Mouse (Mus musculus) layer of hippocampus, adult 9-11 months (tissue): ENCODE results near the gene Dhx29.

Experiments used
- DNase-seq: peaks from one replicate; pipeline ENCODE4 v3.0.0; 2022

The Dhx29 gene

DNA sequence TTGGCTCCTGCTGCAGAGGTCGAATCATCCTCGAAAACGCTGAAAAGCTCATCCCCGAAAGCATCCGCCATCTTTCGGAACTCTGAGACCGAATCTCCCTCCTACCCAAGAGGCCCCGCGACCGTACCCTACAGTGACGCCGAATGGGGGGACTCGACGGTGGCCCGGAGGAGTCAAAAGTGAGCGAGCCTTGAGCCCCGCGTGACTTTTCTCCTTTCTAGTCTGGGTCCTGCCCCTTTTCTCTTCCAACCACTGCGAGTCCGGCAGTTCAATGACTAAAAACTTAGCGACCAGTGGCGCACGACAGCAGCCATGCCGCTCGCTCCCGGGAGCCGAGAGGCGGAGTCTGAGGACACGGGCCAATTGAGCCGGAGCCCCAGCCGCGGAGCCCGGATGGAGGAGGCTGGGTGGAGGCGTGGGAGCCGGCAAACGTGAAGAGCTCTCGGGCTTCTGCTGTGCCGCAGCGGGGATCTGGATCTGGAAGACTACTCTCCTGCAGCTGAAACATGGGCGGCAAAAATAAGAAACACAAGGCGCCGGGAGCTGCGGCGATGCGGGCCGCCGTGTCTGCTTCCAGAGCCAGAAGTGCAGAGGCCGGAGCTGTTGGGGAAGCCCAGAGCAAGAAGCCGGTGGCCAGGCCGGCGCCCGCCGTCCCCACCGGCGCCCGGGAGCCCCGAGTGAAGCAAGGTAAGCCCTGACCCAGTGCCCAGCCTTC, at the start of gene Dhx29, which contains the start of gene Mtrex:
Gene Dhx29 (plus strand): TSS at position 168 of the 715 bp plus-strand sequence.
Gene Mtrex (minus strand): TSS at position 112 of the 715 bp plus-strand sequence.
- DNase-seq = peak; percentile 98

GRCm38 (mm10) chr13:112887234-112887633, 40.0 kb upstream of the Dhx29 start:
- no peak for DNase-seq

DNA sequence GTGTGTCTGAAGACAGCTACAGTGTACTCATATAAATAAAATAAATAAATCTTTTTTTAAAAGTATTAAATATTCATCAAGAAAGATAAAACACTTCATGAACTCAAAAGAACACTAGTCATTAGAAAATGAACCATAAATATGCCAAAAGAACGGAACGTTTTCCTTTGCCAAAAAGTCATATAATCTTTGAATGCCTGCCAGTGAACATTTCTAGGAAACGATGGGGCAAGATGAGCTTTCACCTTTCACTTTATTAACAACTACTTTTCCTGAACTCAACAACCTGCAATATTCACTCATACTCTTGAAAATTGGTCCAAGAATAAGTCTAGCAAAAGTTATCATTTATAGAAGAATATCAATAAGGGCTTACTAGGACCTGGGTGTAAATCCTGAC, 25.1 kb upstream of the Dhx29 start:
- DNase-seq = no peak

GRCm38 (mm10) chr13:112909663-112910062, 17.6 kb upstream of the Dhx29 start:
- peak; percentile 16 for DNase-seq

- DNase-seq = no peak
These were observed 16.8 kb upstream of the Dhx29 start for GRCm38 (mm10) chr13:112910434-112910833.

GRCm38 (mm10) chr13:112919141-112919865, 8.0 kb upstream of the Dhx29 start:
- no peak for DNase-seq

DNA sequence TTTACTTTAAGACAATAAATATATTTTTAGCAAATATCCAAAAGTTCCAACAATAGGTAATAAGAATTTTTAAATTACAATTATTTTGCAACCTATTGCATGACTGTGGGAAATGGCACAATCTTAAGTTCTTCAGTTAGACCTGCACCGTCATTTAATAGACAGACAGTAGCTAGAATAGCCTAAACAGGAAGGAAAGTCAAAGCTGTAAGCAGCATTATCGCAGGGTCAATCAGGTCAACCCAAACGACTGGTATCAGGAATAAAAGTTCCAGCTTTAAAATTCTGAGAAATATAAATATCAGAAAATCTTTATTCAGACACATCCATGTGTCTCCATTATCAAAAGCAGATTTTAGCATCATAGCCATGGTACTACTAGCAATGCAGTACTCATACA, 6.3 kb upstream of the Dhx29 start:
- no peak for DNase-seq

DNA sequence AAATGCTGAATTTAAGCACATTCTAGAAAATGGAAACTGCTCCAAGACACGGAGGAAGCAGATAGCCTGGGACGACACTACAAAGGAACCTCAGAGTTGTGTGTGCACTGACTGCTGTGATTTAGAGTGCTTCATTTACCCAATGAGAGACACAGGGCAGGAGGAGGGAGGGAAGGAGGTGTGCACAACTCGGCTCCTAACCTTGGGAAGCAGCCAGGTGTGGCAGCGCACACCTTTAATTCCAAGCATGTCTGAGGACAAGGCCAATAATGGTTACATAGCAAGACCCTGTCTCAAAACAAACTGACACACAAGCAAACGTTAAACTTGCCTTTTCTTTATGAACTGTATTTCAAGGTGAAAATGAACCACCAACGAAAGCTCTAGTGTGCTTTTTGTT, 2.0 kb upstream of the Dhx29 start:
- DNase-seq = no peak

- no peak for DNase-seq
These were observed 1.3 kb upstream of the Dhx29 start for GRCm38 (mm10) chr13:112925976-112926375.

- no peak for DNase-seq
These were observed 458 bp upstream of the Dhx29 start for GRCm38 (mm10) chr13:112926796-112927195.

- no peak for DNase-seq
These were observed 899 bp downstream of the Dhx29 start for GRCm38 (mm10) chr13:112928038-112928668.

GRCm38 (mm10) chr13:112938130-112938529, 10.9 kb downstream of the Dhx29 start:
- peak; percentile 49 for DNase-seq

GRCm38 (mm10) chr13:112941879-112942330, 14.7 kb downstream of the Dhx29 start:
- DNase-seq = peak; percentile 76

DNA sequence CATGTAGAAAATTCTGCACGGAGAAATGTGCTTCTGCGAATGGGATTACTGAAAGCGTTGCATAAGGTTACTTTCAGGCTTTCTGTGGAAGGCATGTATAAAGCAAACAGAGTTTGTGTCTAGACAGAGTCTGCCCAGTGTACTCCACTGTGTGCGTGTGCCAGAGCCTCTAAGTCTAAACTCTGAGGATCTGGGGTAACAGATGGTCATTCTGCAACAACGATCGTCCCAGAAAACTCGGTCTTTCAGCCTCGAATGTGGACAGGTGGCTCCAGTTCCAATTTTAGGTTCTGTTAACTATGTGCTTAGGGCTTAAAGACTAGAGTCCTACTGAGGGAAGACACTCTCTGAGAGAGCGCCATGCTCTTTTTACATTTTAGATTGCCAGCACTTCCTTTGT, 18.1 kb downstream of the Dhx29 start:
- DNase-seq = peak; percentile 32

GRCm38 (mm10) chr13:112945900-112946299, 18.6 kb downstream of the Dhx29 start:
- DNase-seq = no peak

DNA sequence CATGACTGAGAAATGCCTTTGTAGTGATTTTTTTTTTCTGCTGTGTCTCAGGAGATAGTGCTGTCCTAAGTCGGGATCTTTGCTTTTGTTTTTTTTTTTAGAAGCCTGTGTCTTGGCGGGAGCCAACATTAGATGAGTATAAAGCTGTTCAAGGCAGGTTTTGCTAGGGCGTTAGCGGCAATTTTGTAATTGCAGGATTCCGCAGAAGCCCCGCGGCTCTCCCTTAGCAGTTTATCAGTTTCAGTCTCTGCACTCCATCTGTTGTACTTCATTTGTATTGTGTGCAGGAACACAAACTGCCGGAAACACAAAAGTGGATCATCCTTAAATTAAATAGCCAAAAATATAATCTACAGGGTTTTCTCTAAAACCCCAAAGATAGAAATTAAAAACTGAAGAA, 26.8 kb downstream of the Dhx29 start:
- DNase-seq = peak; percentile 64

DNA sequence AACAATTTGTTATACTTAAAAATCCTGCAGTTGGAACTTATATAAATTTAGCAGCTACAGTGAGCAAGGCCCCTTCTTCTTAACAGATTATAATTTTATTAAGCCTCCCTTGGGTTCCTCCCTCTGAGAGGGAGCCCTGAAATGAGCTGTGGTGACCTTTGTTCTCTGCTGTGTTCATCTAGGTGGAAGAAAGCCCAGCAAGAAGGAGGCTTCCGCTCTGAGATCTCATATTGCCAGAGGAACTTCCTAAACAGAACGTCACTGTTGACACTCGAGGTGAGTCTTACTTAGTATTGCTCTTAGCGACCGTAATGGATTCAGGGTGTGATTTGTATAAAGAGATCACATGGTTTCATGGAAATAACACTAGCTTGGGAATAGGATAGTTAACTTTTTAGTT, 35.8 kb downstream of the Dhx29 start:
- DNase-seq = no peak

- DNase-seq = no peak
These were observed 37.2 kb downstream of the Dhx29 start for GRCm38 (mm10) chr13:112964421-112964820.

GRCm38 (mm10) chr13:112967267-112967666, 40.0 kb downstream of the Dhx29 start:
- no peak for DNase-seq

DNA sequence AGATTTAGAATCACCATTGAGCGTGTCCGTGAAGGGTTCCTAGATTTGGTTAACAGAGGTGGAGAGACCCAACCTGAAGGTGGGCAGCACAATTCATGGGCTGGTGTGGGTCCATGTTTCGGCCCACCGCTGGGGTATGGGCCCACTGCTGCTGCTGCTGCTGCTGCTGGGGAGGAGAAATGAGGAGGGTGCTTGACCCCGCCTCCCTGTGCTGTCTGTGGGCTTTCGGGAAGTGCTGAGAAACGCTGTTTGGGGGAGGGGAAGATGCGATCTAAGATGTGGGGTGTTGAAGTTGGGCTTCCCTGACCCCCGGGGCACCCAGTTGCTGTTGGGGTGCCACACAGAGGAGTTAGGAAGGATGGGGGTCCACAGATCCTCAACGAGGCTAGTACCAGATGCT, 49.5 kb downstream of the Dhx29 start:
- DNase-seq = no peak

- DNase-seq = no peak
These were observed 58.6 kb downstream of the Dhx29 start for GRCm38 (mm10) chr13:112985605-112986450.

DNA sequence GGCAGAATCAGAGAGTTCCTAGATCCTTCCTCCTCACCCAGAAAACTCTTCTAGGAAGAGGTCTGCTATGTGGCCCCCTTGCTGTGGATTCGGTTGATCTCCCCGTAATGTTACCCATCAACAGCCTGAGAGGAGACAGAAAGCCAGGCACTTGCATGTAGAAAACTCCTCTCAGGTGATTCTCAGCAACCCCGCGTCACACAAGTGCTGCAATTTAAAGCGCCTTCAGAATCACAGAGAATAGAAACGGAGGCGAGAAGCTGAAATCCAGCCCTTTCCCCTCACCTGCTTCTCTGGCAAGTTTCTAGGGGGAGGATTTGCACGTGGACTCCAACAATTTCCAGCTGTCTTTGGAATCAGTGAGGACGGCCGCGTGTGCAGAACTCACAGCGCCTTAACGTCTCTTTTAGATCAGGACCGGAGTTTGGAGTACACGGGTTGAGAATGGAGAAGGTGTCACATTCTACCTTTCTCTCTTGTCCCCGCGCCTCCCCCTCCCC, 59.2 kb downstream of the Dhx29 start:
- no peak for DNase-seq

DNA sequence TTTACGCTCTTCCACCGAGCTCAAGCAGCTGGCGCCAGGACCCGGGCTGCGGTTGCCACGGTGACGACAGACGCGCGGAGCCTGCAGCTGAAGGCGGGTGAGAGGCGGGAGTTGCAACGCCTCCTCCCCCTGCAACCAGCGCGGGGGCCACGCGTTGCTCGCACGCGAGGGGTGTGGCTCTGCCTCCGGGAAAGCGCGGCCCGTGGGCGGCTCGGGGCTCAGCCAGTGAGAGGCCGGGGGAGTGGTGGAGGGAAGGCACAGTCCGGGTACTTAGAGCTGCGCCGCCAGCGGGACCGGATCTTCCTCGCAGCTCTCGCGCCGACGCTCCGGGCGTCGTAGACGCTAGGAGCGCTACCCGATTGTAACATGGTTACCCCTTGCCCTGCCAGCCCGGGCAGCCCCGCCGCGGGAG, 60.3 kb downstream of the Dhx29 start, which contains the start of gene Ccno:
Gene Ccno (plus strand): TSS at position 271 of the 412 bp plus-strand sequence.
- peak; percentile 96 for DNase-seq
